Mouse (Mus musculus) hindbrain, postnatal 0 days (tissue): ENCODE results near the gene Rassf3. TPM values are rescaled to one million over a fixed set of nuclear protein-coding genes. Genes with fewer than 3 reads are reported as not detected.

Experiments used
- ATAC-seq: fragments of 200-750 bp; cut with Nextera tagmentation; 2 replicates; pipeline ENCODE4 v1.8.0; 2017; ENCODE audit warnings: mild to moderate bottlenecking, moderate TSS enrichment, moderate library complexity
- DNase-seq: peaks from one replicate; pipeline ENCODE4 v3.0.0-alpha.2; 2015; ENCODE audit warnings: low spot score
- H3K27ac ChIP-seq: fragments of 300-500 bp; sonication (generic); 2 replicates; pipeline ENCODE4 v1.5.1; 2014; ENCODE audit warnings: mild to moderate bottlenecking
- H3K27me3 ChIP-seq: fragments of 300-500 bp; sonication (generic); 2 replicates; pipeline ENCODE4 v1.6.1; 2014; ENCODE audit warnings: low read length, mixed read lengths; ENCODE audit not compliant: insufficient read depth
- H3K36me3 ChIP-seq: fragments of 300-500 bp; sonication (generic); 2 replicates; pipeline ENCODE4 v1.6.1; 2014; ENCODE audit warnings: low read length, mixed read lengths; ENCODE audit not compliant: insufficient read depth
- H3K4me1 ChIP-seq: fragments of 300-500 bp; sonication (generic); 2 replicates; pipeline ENCODE4 v1.6.1; 2014; ENCODE audit warnings: antibody characterized with exemption, low read length, mixed read lengths; ENCODE audit not compliant: insufficient read depth
- H3K4me2 ChIP-seq: fragments of 300-500 bp; sonication (generic); 2 replicates; pipeline ENCODE4 v1.6.1; 2014; ENCODE audit warnings: low read depth, mild to moderate bottlenecking, low read length, moderate library complexity, mixed read lengths
- H3K4me3 ChIP-seq: fragments of 300-500 bp; sonication (generic); 2 replicates; pipeline ENCODE4 v1.5.1; 2014; ENCODE audit warnings: low read length
- H3K9ac ChIP-seq: fragments of 300-500 bp; sonication (generic); replicated peaks from 2 replicates; pipeline ENCODE4 v1.6.1; 2014; ENCODE audit warnings: mild to moderate bottlenecking, low read length, moderate library complexity, mixed read lengths
- H3K9me3 ChIP-seq: fragments of 300-500 bp; sonication (generic); 2 replicates; pipeline ENCODE4 v1.6.1; 2016; ENCODE audit warnings: low read length, mixed read lengths
- CTCF ChIP-seq: IDR thresholded peaks from 2 replicates; pipeline ENCODE4 v1.5.1; 2016; ENCODE audit warnings: antibody characterized with exemption, control low read depth, low read depth
- WGBS: fragments of 180-500 bp; shearing (Covaris S2); extraction: QIAGEN DNeasy Blood & Tissue Kit; methylation state at CpG from one replicate; pipeline ENCODE4 v1.1.7; 2014; 5-methylcytosine and 5-hydroxymethylcytosine counted together
- polyA plus RNA-seq: library from polyadenylated mRNA; unstranded; fragments of >200 nt; fragmentation: Nextera tagmentation; extraction: Ambion mirVana; gene quantifications from 2 replicates; pipeline ENCODE4 v1.2.1, GENCODE M21; 2015
- total RNA-seq: library from RNA; depleted of rRNA; stranded (reverse); fragments of >200 nt; gene quantifications from 2 replicates; pipeline ENCODE4 v1.2.3, GENCODE M21; 2014

The Rassf3 gene
- total and polyA plus RNA-seq, 2 experiments from 2014 or later = 6.0 to 7.4 TPM

GRCm38 (mm10) chr10:121422294-121422693 is 53.9 kb downstream of the Rassf3 start:
- H3K27me3 ChIP-seq = no peaks in the 10 kb centered on the region
- WGBS = 66% methylated on average over 6 of the region's 6 CpGs

GRCm38 (mm10) chr10:121421657-121422290 is 54.4 kb downstream of the Rassf3 start:
- Histone ChIP-seq H3K4me3 (no peak overlapping the region), H3K4me1 (peaks cover 31% of the 10 kb centered on the region), H3K27ac (no peak overlapping the region), H3K9me3 (no peaks in the 10 kb centered on the region), H3K4me2 (no peak overlapping the region), H3K9ac (no peak overlapping the region), H3K36me3 (no peaks in the 10 kb centered on the region), H3K27me3 (no peaks in the 10 kb centered on the region)
- 88% methylated on average over 11 of the region's 11 CpGs for WGBS
- ATAC-seq (no peak), DNase-seq (no peak)
- no peak for TF ChIP-seq CTCF

More at GRCm38 (mm10) chr10:121422294-121422693, 53.9 kb downstream of the Rassf3 start:
- Histone ChIP-seq H3K9me3 (no peaks in the 10 kb centered on the region), H3K36me3 (no peaks in the 10 kb centered on the region), H3K27ac (peak overlapping the region; percentile 71; the same call in 1 of the 2 replicates), H3K4me1 (peaks cover 31% of the 10 kb centered on the region), H3K4me2 (no peak overlapping the region), H3K9ac (no peak overlapping the region), H3K4me3 (no peak overlapping the region)
- no peak for TF ChIP-seq CTCF
- no peak for DNase-seq
- ATAC-seq = no peak

- WGBS = 45% methylated on average over 9 of the region's 9 CpGs
- no peak for DNase-seq
- Histone ChIP-seq H3K36me3 (no peaks in the 10 kb centered on the region), H3K27me3 (no peaks in the 10 kb centered on the region), H3K9me3 (no peaks in the 10 kb centered on the region), H3K4me1 (peaks cover 31% of the 10 kb centered on the region), H3K4me2 (no peak overlapping the region), H3K27ac (no peak overlapping the region), H3K4me3 (no peak overlapping the region), H3K9ac (no peak overlapping the region)
- no peak for ATAC-seq
- TF ChIP-seq CTCF = no peak
These were observed 55.1 kb downstream of the Rassf3 start for GRCm38 (mm10) chr10:121421023-121421422.

- Histone ChIP-seq H3K9me3 (no peaks in the 10 kb centered on the region), H3K36me3 (no peaks in the 10 kb centered on the region), H3K4me1 (peaks cover 31% of the 10 kb centered on the region), H3K4me2 (no peak overlapping the region), H3K9ac (no peak overlapping the region), H3K4me3 (no peak overlapping the region), H3K27me3 (no peaks in the 10 kb centered on the region), H3K27ac (no peak overlapping the region; the same call in 1 of the 2 replicates)
- DNase-seq (peak; percentile 59), ATAC-seq (peak; percentile 60)
- WGBS = 51% methylated on average over 22 of the region's 22 CpGs
- TF ChIP-seq CTCF = peak; percentile 34
These were observed 56.3 kb downstream of the Rassf3 start for GRCm38 (mm10) chr10:121419640-121420470.

GRCm38 (mm10) chr10:121418835-121419234 is 57.3 kb downstream of the Rassf3 start:
- Histone ChIP-seq H3K4me1 (peaks cover 27% of the 10 kb centered on the region), H3K9ac (no peak overlapping the region), H3K27me3 (no peaks in the 10 kb centered on the region), H3K27ac (no peak overlapping the region), H3K9me3 (no peaks in the 10 kb centered on the region), H3K36me3 (no peaks in the 10 kb centered on the region), H3K4me3 (no peak overlapping the region), H3K4me2 (no peak overlapping the region)
- no peak for DNase-seq
- no peak for ATAC-seq
- TF ChIP-seq CTCF = no peak
- WGBS = 58% methylated on average over 14 of the region's 14 CpGs

GRCm38 (mm10) chr10:121414127-121414526 is 62.0 kb downstream of the Rassf3 start:
- TF ChIP-seq CTCF = no peak
- Histone ChIP-seq H3K4me3 (no peak overlapping the region), H3K27me3 (no peaks in the 10 kb centered on the region), H3K27ac (no peak overlapping the region), H3K9ac (no peak overlapping the region), H3K4me1 (no peaks in the 10 kb centered on the region), H3K36me3 (peaks cover 4% of the 10 kb centered on the region; the same call in 1 of the 2 replicates), H3K9me3 (no peaks in the 10 kb centered on the region), H3K4me2 (no peak overlapping the region)
- no peak for ATAC-seq
- DNase-seq = no peak
- WGBS = 93% methylated on average over 13 of the region's 13 CpGs
